Mouse (Mus musculus): ENCODE data around the gene Bdh2.

DNA sequence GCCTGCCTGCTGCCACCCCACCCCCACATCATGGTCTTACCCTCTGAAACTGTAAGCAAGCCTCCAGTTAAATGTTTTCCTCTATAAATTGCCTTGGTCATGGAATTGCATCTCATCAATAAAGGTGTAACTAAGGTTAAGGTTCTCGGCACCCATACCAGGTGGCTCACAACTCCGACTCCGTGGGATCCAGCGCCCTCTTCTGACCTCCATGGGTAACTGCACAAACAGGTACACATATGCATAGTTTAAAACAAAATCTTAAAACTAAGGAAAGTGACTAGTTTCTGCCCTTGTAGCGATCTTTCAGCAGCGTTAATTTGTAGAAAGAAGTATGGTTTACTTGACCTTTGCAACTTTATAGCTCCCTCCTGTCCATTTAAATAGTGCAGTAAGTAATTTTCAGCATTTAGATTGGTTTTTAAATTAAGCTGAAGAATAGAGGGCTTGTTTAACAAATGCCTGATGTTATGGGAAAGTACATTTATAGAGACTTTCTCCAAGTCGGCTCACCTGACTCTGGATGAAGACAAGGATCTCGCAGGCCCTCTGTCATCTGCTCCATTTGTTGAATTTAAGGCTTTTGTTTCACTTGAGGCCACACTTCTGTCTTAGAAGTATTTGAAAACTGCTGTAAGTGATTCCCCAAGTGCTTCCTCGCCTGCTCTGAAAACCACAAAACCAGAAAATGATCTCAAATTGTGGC, 34.9 kb downstream of the Bdh2 start:
- TF ChIP-seq CTCF (IDR thresholded peaks at IDR 0.05; ENCODE audit: insufficient read depth, low read depth, low read length): no peak
- TF ChIP-seq POLR2A (IDR thresholded peaks at IDR 0.05; ENCODE audit: insufficient read depth, low read depth, low read length): no peak
